Mouse (Mus musculus) adrenal gland, postnatal 25 days (tissue): ENCODE measurements around the gene Slco1a1. TPM values are rescaled to one million over a fixed set of nuclear protein-coding genes. Genes with fewer than 3 reads are reported as not detected.
"Not testable (repeated sequence)": the region's sequence is repeated elsewhere in the genome, so short reads cannot be mapped to it uniquely, and the experiment has no call there.

Experiments
- DNase-seq: peaks from one replicate; pipeline ENCODE4 v3.0.0; 2021; ENCODE audit warnings: mixed read lengths
- long read RNA-seq: library from polyadenylated mRNA; stranded (forward); transcript quantifications from one replicate; pipeline ENCODE4 v2.0.0, GENCODE M21; 2021
- total RNA-seq: library from RNA; stranded (reverse); gene quantifications from 2 replicates; pipeline ENCODE4 v1.2.3, GENCODE M21; 2021

Slco1a1 gene
- 1.4 TPM in 1 of 2 replicates, not detected in the other for total RNA-seq
- long read RNA-seq, transcript Slco1a1-201 (14 exons, 3,395 nt) = major isoform, 238 of 306 reads
- long read RNA-seq, partial matches to known transcripts = 20 of 306 reads
- long read RNA-seq, other reads (novel, unspliced or antisense) = 47 of 306 reads

DNA sequence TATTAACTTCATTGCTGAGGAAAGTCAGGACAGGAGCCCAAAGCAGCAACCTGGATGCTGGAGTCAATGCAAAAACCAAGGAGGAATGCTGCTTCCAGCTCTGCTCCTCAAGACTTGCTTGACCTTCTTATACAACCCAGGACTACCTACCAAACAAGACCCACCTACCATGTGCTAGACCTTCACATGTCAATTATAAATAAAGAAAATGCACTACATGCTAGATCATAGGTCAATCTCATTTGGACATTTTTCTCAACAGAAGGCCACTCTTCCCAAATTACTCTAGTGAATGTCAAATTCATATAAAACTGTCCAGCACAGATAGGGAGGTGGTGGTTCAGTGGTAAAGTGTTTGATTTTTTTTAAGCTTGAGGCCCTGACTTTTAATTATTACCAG lies at the start of gene Slco1a1:
TSS of gene Slco1a1 (minus strand) at position 101 of the 400 bp plus-strand sequence.
- no peak for DNase-seq

DNA sequence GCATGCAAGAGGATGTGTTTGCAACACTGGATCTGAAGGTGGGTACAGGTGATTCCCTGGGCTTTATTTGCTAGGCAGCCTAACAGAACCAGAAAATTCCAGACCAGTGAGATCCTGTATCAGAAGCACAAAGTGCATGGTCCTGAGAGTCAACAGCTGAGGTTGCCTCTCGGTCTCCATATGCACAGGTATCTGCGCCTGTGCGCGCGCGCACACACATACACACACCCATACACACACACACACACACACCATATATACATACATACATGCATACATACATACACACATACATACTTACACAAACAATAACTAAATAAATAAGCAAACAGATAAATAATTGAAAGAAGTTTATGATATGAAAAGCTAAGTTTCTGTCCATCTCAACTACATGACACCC lies 40.0 kb upstream of the Slco1a1 start:
- DNase-seq = no peak

DNA sequence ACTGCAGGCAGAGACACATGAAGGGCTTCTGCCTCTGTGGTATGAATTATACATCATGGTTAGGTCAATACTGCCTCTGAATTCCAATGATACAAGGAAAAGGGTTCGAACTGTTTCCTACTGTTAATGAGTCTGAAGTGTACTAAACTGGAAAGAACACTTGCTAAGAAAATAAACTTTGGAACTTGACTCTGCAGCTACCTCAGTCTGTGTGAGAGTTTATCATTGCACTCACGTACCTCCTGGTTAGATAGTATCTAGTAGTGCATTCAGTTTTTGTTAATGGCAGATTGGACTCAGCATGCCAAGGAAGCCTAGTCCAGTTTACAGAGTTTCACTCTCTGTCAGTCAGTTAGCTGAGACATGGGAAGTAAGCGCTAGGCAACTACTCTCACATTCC lies 37.9 kb upstream of the Slco1a1 start:
- DNase-seq = no peak

- no peak for DNase-seq
Measured at GRCm38 (mm10) chr6:141962420-141962819, 15.7 kb upstream of the Slco1a1 start.

DNA sequence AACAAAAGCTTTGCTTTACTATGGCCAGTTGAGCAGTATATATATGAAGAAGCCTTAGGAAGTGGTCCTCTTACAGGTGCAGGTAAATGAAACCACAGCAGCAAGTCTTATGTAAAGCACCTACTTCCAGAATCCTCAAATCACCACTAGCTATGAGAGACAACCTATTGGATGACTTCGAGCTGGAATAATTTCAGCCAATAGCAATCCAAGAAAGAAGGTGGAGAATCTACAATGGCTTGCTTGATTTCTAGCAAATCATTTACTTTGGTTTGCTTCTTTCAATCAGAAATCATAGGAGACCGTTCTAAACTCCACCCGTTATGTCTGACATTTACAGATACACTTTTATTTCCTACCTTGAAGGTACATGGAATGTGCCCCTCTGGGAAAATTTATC lies 15.1 kb upstream of the Slco1a1 start:
- DNase-seq = no peak

DNA sequence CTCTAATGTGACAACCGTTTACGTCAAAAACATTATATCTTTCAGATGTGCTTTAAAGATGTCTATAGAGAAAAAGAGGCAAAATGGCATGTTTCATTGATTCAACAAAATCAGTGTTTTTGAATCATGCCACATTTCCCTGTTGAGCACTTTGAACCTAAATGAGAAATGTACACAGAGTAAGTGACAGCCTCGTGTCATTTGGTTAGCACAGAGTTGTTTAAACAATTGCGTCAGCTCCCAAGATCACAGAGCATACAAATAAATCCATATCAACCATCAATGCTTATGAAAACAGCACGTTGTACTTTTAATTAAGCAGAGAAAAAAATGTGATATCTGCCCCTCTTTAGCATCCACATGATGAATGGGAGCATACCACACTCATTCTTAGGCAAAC lies 13.7 kb upstream of the Slco1a1 start:
- no peak for DNase-seq

- DNase-seq = no peak
Measured at GRCm38 (mm10) chr6:141940451-141940850, 6.3 kb downstream of the Slco1a1 start.

DNA sequence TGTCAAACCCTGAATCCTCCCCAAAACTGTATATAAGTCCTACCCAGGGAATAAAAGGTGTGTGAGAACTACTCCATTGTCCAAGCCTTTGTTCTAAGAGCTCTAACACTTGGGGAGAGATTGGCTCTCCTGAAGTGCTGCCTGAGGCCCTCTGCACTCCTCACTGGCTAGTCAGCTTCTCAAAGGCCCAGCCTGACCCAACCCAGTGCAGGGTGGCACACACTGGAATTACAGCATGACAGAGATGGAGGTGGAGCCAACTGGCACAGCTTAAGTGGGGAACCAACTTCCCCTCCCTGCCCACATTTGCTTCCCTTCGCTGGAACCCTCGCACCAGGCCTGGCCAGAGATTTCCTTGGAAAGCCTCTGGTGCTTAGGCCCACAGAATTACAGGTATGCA lies 48.6 kb downstream of the Slco1a1 start:
- no peak for DNase-seq

DNA sequence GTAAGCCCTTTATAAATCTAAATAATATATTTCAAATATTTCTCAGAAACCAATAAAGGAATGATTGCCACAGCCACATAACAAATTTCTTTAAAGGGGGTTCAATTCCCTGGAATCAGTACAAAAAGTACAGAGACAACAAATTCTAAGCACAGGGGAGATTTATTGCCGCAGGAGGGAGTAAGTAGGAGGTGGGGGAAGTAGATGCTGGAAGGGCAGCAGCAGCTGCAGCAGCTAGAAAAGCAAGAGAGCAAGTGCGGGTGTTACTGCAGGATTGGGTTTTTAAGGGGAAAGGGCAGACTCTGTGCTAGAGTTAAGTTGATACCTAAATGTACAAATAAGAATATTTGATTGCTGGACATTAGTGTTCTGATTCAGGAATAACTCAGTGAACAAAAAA lies 57.0 kb downstream of the Slco1a1 start:
- no peak for DNase-seq

- no peak for DNase-seq
Measured at GRCm38 (mm10) chr6:141888248-141888647, 58.5 kb downstream of the Slco1a1 start.

GRCm38 (mm10) chr6:141882581-141882980 lies 64.2 kb downstream of the Slco1a1 start:
- DNase-seq = no peak

DNA sequence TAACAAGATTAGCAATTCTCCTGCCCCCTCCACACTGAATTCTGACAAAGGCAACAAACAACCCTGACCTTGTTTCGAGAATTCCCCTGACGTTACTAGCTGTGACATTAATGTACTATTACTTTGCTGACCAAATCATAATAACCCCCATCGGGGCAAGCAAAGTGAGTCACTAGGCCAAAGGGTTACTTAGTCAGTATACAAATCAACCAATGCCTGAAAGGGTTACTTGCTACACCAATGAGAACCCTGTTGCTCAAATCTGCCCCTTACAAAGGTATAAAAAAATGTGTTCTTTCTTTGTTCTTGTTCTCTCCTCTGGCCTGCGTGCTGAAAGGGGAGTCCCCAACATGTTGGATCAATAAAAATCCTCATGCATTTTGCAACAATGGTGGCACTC lies 71.0 kb downstream of the Slco1a1 start:
- not testable (repeated sequence) for DNase-seq

DNA sequence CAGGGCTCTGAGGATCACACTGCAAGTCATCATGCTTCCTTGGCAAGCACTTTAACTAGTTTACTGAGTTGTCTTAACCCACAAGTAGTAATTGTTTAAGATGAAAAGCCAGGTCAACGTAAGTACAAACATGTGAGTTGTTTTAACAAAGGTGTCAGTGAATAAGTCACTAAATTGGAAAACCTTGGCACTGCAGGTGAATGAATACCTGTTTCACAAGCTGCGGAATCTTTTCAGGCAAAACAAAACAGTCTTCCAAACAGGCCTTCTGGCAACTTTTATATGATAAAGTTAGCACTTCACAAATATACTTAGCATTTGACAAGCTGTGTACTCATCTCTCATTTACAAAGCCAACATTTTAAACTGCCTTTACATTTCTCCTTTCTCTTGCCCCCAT lies 75.1 kb downstream of the Slco1a1 start:
- DNase-seq = no peak

DNA sequence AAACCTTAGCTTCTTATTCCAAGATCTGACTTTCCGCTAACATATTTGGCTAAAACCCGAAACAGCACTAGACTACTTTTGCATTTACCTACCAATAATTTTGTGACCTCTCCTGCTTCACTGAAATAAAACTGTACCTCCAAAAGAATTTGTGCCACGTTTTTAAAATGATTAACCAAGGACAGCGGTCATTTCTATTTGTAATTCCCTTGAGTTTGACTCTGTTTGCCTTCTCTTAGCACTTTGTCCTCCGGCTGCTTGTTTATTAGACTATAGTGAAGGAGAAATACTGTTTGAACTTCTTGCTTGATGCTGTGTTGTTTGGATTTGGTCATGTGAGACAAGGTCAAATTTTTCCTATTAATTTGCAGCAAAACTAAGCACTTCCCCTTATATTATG lies 78.0 kb downstream of the Slco1a1 start:
- no peak for DNase-seq

DNA sequence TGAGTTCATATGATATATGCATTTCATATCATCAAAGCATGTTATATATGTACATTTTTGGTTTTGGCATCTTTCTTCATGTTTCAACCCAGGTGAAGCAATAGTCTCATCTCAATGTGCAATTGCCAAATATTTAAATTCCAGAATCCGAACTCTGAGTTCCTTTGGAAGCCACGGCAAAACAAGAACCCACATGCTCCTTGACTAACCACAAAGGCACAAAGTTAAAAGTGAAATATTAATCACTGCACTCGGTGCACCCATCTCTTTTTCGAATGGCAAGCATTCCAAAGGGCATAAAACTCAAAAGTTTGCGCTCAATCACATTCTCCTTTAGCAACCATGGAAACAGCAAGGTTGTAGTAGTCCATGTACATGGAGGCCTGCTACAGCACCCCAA lies 80.7 kb downstream of the Slco1a1 start:
- DNase-seq = no peak

GRCm38 (mm10) chr6:141857735-141858531 lies 88.8 kb downstream of the Slco1a1 start:
- DNase-seq = no peak

Other genes starting within 250 kb of the Slco1a1 start
- not detected in 2 replicates for gene Gm5724, start 173.2 kb downstream of the Slco1a1 start, total RNA-seq
- gene Slco1a4, start 90.8 kb downstream of the Slco1a1 start, total RNA-seq = 0.58 and 1.4 TPM in 2 replicates
- gene Gm6614, start 64.5 kb upstream of the Slco1a1 start, total RNA-seq = not detected in 2 replicates